Mouse (Mus musculus) cerebellum, postnatal 25 days (tissue): Measurements from ENCODE around the gene Ccdc171.

Experiments used
- DNase-seq, 2 experiments: peaks; one replicate each; pipeline ENCODE4 v3.0.0; 2021; ENCODE audit warnings: mixed read lengths in 2 of 2

Gene Ccdc171

DNA sequence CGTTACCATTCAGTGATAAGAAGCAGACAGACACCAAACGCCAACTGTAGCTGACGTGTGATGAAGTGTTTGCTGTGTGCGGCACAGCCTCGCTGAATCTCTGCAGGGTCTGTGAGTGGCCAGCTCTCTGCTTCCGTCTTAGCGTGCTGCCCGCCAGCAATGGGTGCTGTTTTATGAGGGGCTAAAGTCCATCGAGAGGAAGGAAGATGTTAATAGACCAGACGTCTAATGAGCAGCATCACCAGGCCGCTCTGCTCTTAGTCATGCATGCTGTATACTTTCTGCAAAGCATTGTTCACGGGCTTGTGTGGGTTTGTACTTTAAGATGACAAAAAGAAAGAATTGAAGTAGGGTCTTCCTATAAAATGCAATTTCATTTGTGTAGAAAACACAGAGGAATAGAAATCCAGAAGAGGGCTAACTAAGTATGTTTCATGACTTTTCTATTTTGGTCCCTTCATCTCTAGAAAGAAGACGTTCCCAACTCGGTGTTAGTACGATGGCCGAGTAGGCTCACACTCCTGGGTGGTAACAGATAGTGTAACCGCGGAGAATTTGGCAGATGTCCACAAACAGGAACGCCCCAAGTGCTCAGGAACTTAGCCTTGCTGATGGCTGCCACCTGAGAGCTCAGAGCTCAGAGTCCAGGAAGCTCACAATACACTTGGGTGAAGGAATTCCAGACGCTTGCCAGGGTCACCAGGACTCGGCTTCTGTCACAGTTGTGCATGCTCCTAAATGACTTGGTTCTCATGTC lies 273.5 kb downstream of the Ccdc171 start:
- peak in 1 of 2 experiments; percentile 5 for DNase-seq

DNA sequence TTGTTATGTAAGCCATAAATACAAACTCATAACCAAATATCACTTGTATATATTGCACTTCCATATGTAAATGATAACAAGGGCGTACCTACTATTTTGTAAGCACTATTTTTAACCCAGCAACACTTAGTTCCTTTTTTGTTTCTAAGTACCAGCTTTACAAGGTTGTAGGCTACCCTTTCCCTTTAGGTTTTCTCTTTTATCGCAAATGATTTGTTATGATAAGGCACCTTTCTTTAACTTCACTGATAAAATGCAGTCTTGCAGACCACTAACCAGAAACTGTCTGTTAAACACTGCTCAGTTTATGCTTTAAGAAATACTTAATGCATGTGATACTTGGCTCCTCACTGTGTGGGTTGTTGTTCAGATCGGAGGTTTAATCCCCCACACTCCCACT lies 275.1 kb downstream of the Ccdc171 start:
- no peak for DNase-seq

DNA sequence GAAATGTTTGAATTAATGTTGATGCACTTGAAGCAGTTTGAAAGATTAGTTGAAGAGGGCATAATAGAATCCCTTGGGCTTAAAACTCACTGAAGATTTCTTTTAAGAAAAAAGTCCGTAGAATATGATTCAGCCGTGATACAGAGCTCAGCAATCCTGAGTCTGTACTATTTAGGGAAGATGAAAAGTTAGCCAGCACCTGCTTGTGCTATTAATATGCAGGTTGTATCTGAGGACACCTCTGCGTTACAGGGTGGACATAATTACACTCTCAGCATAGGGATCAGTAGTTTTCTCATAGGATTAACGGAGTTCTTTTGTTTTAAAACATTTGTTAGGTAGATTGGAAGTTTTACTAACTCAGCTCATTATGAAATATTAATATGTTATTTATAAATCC lies 291.6 kb downstream of the Ccdc171 start:
- no peak for DNase-seq

DNA sequence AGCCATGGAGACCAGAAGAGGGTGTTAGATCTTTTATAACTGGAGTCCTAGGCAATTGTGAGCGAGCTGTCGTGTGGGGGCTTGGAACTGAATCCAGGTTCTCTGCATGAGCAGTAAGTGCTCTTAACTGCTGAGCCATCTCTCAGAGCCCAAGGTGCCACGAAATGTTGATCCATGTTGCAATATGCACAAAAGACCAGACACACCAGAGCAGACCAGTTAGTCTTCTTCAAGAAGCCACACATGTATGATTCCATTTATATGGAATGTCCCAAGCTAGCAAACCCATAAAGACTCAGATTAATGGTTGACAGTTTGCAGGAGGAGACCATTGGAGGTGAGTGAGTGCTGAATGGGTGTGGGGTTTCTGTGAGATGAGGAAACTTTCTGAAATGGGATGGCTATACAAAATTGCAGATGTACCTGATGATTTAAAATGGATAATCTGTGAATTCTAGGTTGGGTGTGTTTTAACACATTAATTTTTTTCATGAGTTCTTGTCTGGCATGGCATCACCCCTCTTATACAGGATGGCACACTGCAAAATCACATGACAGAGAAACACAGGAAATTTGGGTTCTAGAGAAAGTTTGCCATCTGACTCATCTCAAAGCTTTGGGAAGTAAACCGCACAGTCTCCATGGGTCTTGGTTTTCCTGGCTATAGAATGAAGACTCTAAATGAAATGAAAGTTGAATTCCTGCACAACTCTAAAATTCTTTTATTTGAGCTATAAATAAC lies 304.5 kb downstream of the Ccdc171 start:
- no peak for DNase-seq

DNA sequence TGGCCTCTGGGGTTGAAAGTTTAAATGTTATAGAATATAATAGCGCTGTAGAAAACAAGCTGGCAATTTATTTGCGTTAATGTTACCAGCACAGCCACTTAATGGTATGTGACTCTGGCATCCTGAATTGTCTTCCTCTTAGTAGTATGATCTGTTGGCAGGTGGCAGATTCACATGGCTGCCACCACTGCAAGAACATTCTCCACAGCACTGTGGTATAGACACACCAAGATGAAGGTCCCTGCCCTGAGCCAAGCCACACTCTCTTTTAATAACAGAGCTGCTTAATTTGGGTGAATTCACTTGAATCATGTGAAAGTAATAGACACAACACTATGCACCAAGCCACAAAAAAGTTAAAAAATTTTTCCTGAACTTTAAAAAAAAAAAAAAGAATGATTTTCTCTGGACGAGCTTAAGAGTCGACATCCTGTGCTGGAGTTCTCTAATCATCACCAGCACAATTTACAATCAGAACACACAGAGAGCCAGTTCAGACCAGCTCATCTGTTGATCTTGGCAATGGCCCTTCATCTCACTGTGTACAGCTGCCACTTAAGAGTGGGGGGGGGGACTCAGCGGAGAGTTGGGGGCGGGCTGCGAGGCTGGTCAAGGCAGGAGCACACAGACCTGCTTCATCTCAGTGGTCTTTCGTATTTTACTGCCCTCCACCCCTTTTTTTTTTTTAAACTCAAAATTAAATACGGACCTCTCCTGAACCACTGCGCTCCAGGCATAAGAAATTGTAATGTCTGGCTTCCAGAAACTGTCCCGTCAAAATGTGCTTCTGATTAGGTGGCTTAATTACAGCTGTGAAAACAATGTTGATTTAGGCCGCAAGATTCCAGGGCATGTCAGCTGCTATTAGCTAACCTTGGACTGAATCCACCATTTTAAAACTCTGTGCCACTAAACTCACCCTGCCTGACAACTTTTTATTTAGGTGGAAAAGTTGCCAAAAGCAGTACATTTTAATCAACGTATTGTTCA lies 305.8 kb downstream of the Ccdc171 start:
- DNase-seq = no peak

DNA sequence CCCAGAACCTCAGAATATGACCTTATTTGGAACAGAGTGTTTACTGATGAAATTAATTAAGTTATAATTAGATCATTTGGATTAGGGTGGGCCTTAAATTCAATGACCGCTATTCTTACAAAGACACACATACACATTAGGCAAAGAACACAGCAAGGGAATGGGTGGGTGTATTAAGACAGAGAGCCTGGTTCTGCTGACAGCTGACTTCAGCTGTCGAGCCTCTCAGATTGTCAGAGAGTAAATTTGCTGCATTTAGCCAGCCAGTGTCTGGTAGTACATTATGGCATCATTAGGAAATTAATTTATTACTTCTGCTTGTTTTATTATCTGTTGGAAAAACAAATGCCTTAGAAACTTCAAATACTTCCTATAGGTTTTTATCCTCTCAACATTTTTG lies 313.7 kb downstream of the Ccdc171 start:
- DNase-seq = no peak

DNA sequence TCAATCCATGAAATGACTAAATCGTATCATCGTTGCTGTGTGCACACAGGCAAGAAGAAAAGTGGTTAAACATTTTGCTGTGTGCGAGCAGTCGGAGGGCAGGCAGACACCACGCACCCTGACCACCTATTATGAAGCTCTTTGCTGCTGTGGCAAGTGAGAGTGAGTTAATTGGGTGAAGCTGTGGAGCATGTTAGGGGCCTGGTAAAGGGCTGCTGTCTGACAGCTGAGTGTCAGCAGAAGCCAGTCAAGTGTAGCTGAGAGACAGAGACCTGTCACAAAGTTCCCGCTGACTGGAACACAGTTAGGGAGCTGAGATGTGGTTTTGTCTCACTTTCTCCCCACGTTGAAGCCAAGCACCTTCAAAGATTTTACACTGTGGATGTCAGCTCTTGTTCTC lies 321.0 kb downstream of the Ccdc171 start:
- DNase-seq = no peak

DNA sequence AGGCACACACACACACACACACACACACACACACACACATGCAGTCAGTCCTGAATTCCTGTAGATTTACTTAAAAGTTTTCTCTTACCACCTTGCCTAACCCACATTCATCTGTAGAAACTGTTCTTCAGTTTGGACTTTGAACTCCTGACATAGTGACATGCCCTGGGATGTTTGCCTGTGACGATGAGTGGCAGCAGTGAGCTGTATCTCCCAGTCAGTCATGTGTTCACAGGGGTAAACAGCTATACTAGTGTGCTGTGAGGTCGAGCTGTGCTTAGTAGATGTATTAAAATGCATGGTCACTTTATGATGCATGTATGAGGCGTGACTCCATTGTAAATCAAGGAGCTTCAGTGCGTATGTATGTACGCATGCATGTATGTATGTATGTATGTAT lies 328.5 kb downstream of the Ccdc171 start:
- DNase-seq = no peak

DNA sequence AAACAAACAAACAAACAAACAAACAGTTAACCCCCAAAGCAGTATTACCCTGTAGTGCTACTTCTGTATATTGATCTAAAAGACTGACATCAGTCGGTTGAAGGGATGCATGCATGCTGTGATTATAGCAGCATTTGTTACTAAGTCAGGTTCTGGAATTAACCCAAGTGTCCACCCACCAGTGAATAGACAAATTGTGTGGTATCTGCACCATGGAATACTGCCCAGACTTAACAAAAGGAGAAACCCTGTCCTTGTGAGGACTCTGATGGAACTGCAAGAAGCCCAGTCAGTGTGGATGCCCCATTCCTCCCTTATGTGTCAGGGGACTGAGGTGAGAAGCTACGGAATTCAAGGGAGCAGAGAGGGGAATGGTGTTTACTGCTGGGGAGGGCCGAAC lies 336.4 kb downstream of the Ccdc171 start:
- no peak for DNase-seq

DNA sequence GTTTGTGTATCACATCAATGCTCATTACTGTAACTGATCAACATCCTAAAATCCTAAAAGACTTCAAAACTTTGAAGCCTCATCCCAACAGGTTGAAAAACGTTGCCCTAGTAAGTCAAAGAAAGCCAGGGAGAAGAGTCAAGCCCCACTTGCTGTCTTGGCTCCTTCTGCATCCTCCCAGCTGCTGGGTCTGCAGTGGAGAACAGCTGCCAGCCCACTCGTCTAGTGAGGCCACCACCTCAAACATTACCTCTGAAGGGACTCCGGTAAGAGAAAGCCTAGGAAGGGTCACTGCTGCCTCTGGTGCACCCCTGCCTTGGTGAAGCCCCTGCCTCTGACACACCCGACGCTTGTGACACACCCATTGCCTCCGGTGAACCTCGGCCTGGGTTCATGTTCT lies 336.9 kb downstream of the Ccdc171 start:
- no peak for DNase-seq

DNA sequence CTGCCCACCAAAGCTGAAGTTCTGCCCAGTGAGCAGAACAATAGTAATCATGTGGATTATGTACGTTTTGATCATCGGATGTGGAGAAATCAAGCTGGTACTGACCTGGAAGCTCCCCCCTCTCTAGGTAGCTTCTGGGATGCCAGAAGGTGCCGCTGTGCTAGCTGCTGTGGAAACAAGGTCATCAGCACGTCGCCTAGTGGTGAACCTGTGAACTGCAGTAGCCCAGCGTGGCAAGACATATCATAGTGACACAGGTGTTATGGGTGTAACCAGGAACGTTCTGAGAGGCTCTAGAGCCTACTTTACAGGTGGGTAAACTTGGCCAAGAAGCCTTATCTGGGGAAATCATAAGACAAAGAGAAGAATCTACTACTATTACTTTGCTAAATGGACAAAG lies 351.3 kb downstream of the Ccdc171 start:
- DNase-seq = no peak

DNA sequence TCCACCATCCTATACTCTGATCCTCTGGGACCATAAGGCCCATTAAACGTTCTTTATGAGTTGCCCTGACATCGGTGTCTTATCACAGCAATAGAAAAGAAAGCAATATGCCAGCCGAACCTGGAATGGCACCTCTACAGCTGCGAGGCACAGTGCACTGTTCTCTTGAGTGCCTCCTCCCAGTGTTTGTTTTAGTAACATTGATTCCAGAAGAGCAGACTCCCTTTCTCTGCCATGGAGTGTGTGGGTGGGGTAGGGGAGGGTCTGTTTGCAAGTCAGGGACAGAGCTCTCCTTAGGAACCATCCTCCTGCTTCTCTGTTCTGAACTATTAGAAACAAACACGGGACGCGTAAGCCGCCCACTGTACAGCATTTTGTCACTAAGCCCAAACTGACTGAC lies 352.9 kb downstream of the Ccdc171 start:
- DNase-seq = no peak

DNA sequence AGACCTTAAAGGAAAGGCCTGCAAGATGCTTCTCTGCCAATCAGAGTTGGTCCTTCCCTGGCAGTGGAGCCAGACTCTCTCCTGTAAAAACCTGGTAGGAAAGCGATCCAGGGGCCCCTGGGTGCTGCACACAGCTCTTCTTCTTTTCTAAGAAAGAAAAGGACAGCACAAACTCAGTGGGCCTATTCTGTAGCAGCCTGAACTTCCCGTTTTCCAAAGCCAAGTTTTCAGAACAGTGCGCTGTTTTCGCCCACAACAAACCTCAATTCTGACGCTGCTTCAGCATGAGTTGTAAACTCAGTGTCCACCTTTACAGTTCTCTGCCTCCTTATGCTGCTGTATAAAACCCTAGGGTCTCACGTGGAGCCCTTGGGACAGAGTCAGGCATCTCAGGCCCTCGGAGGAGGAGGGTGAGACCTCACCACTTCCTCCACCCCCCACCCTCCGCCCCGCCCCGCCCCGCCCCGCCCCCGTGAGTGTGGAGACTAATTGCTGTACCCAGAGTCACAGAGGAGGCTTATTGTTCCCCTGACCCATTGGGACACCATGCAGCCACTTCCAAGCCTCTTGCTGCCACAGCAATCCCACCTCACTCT lies 363.2 kb downstream of the Ccdc171 start:
- no peak for DNase-seq

DNA sequence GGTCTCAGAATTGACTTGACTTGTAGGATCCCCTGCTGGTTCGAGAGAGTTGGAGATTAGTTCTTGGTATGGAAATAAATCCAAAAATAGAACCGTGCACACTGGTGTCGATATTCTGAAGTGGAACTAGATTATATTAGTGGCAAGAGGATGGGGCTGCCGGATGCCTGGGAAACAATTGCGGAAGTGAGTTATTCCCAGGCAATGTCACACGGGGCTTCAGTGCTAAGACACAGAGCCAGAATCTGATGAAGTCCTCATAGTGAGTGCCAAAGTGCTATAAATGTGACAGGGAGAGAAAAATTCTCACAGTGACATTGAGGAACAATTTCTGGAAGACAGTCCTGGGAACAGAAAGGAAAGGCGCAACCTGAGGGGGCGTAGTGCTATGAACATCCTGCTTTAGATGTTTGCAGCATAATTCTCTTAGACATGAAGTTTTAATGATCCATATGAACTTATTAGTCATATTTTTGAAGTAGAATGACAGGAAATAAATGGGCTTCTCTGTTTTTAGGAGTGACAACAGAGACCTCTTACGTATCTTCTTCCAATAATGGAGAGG lies 376.8 kb downstream of the Ccdc171 start:
- DNase-seq = no peak
